Mouse (Mus musculus) gastrocnemius, postnatal 4 days (tissue): ENCODE measurements around the gene 0610030E20Rik. TPM values are rescaled to one million over a fixed set of nuclear protein-coding genes. Genes with fewer than 3 reads are reported as not detected.

ENCODE experiments used
- DNase-seq, 2 experiments: peaks; one replicate each; pipeline ENCODE4 v3.0.0; 2021 to 2022; ENCODE audit warnings: low spot score in 2 of 2, mixed read lengths in 2 of 2
- long read RNA-seq, 2 experiments: library from polyadenylated mRNA; stranded (forward); transcript quantifications; one replicate each; pipeline ENCODE4 v2.0.0; 2021
- total RNA-seq, 2 experiments: library from RNA; stranded (reverse); gene quantifications; 2 replicates each; pipeline ENCODE4 v1.2.3; 2021

0610030E20Rik gene
- 10 to 100 TPM; 16.1 to 18.3 TPM for total RNA-seq
- long read RNA-seq, experiment 1, full-length matches to known transcripts: 9 of 13 reads
- long read RNA-seq, experiment 1, partial matches to known transcripts: 0 of 13 reads
- long read RNA-seq, experiment 1, other reads (novel, unspliced or antisense): 4 of 13 reads
- long read RNA-seq, experiment 2, full-length matches to known transcripts: 11 of 18 reads
- long read RNA-seq, experiment 2, partial matches to known transcripts: 1 of 18 reads
- long read RNA-seq, experiment 2, other reads (novel, unspliced or antisense): 6 of 18 reads

DNA sequence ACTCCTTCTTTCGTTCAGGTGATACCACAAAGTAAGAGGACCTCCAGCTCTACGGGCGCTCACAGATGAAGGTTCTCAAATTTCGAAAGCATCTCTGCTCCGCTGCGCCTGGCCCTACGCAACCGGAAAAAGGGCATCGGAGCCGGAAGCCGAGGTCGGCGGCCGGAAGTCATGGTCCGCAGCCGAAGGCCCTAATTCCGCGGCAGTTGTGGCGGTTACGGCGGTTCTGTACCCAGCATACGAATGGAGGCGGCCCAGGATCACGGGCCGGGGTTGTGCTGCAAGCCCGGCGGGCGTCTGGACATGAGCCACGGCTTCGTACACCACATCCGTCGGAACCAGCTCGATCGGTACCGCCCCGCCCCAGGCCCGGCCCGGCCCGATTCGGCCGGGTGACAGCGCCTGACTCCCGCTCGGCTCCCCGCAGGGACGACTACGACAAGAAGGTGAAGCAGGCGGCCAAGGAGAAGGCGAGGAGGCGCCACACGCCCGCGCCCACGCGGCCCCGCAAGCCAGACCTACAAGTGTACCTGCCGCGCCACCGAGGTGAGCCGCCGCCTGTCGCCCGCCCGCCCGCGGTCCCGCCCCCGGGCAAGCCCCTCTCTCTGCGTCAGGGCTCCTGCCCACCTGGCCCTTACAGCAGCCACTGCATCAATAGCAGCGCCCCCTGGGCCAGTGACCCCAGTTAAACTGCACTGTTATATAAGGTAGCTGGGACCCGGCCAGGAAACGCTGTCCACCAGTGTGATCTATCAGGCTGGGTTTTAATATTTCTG is at the start of gene 0610030E20Rik:
Gene 0610030E20Rik (plus strand): TSS at position 152 of the 776 bp plus-strand sequence.
- DNase-seq: peak; percentile 43 to 76

DNA sequence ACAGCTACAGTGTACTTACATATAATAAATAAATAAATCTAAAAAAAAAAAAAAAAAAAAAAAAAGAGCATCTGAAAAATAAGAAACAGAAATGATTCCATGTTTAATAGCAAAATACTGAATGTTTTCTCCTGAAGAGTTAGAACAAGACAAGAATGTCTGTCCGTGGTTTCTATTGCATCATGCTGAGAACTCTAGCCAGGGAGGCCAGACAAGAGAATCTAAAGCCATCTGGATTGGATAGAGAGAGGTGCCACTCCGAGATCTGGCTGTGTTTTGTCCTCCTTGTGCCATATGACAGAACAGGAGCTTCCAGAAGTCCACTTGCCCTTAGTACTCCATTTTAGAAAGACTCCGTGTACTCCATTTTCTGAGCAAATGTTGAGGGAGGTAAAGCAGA is 49.3 kb upstream of the 0610030E20Rik start:
- DNase-seq: no peak

DNA sequence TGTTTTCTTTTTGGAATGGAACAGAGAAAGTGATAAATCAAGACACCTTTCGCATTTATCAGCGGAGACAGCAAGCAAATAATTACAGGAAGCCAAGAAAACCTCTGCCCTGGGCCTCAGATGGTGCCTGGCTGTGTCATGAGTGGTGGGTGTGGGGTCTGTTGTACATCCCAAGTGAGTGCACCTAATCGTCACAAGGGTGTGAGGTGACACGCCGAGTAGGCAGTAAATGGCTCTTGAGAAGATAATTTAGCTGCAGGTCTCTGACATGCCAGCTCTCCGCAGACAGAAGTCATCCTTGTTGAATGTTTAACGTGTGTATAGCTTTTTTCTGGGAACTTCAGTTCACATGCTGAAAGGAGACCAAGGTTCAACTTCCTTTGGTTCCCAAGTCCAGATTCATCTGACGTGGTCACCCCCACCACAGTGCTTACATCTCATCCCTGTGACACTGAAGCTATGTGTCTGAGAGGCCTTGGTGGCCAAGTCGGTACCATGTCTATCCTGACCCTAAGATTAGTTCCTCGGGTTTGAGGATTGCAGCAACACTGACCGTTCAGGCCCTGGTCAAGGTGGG is 44.7 kb upstream of the 0610030E20Rik start:
- no peak for DNase-seq

DNA sequence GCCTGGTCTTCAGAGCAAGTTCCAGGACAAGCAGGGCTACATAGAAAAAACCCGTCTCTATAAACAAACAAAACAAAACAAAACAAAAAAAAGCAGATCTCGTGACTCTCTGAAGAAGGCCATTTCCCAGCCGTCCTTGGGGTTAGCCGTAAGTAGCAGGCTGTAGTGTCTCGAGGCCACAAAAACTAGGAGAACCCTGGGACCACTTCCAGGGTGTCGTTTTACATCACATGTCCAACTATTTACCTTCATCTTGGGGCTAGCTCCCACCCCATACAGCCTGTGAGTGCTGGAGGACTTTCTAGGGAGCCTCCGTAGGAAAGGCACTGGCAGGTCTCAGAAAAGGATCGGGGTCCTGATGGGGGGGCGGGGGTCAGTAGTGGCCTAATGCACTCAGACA is 43.6 kb upstream of the 0610030E20Rik start:
- DNase-seq: no peak

- DNase-seq: no peak
Measured at GRCm38 (mm10) chr6:72312198-72312597, 34.9 kb upstream of the 0610030E20Rik start.

DNA sequence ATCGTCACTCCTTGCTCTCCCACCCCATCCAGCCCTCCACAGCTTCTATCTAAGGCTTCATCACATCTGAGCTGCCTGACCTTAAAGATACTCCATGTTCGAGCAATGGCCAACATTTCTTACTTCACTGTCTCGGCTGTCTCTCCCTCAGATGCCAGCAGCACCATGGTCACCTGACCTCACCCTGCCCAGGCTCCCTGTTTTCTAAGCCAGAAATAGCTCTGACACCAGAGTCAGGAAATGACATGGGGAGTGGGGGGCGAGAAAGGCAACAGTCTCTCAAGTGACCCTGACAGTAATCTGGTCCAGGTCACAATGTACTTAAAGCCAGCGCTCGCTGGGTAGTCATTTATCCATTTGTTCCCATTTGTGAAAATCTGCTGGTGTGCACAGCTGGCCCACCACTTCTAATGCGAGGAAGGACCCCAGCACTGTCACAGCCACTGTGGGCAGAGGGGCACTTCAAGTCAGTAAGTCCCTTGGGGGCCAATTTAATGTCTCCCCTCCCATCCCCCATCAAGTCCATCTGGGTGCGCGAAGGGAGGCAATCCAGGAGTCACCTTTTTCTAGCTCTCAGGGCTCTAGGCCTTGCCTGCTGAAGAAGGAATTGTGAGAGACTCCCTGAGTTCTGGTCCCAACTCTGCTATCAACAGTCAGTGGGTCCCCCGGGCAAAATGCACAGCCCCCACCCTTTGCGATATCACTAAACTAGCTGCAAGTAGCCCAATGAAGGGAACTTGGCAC is 33.8 kb upstream of the 0610030E20Rik start:
- DNase-seq: no peak

- DNase-seq: no peak
Measured at GRCm38 (mm10) chr6:72315384-72315783, 31.7 kb upstream of the 0610030E20Rik start.

DNA sequence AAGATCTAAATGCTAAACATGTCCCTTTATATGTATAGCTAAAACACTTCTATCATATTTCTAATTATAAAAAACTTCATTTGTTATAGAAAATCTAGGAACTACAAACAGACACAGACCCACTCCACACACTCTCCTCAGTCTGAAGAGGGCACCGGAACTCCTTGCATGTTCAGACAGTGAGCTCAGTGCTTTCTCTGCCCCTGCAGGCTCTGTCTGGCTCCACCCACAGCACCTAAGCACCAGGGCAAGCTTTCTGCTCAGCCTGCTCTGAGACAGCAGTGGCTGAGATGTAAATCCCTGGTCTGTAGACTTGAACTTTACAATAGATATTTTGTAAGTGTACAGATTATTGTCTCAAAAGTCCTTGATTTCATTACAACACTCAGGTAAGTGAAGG is 31.1 kb upstream of the 0610030E20Rik start:
- DNase-seq: no peak

DNA sequence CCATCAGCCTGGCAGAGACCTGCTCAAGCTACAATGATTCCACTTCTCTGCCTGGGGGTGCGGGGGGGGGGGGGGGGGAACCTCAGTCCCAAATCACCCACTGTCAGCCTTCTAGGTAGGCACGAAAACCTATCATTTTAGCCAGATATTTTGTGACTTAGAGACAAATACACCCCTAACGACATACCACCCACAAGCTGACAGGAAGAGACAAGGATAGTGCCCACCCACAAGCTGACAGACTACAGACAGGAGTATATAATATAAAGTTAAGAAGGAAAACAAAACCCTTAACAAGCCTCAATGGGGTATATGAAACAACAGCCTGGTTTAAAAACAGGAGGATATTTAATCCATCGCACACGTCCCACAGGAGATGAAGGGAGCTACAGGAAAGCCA is 28.7 kb upstream of the 0610030E20Rik start:
- no peak for DNase-seq

DNA sequence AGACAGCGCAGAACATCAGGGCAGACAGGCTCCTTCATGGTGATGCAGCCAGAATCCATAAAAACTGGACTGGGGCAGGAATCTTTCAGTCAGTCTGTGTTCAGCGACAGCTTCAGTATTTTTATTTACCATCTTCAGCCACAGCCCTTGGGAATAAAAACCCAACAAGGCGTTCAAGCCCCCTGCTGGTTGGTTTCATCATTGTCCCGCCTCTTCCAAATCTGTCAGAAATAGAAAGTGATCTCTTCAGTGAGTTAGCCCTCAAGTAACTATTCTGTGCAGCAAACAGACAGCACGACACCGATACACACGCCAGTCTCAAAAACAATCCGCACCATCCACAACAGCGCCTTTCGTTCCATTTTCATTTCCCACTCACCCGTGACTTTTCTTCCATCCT is 28.1 kb upstream of the 0610030E20Rik start:
- no peak for DNase-seq

DNA sequence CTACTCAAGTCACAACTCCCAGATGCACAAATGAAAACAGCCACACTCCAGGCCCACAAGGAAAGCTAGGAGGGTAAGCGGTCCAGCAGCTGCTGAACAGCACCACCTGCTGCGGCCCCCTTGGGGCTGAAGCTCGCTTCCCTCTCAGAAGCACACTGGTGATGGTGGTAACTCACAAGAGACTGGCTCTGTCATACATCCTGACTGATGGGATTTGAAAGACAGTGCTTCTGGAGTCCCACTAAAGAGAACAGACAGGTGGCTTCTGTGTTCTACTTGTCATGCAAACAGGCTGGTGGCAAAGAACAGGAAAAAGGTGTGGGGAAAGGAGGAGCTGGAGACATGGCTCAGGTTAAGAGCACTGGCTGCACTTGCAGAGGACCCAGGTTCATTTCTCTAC is 24.2 kb upstream of the 0610030E20Rik start:
- DNase-seq: no peak

DNA sequence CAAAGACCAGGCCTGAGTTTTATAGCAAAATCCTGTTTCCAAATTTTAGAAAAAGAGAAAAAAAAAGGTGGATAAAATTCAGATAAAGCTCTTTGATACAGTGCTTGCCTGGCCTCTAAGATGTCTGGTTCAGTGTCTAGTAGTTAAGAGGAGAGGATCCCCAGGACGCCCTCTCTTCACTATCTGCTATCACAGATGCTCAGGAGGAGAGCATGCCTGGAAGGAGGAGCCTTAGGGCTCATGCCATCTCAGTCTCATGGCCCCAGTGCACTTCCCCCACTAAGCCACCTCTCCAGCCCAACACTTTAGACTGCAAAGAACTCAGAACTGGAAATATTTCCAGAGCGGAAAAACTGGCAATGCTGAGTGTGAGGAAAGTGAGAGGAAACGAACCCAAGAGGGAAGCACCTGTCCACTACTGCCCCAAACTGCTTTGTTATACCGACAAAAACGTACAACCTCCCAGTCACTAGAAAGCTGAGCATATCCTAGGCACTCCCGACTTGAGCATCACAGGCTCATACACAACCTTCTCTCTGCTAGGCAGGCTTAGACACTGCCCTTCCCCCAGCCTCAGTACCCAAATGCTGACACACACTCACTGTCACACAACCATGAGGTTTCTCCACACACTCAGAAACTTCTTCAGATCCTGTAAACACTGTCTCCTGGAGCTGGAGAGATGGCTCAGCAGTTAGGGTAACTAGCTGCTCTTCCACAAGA is 23.2 kb upstream of the 0610030E20Rik start:
- no peak for DNase-seq

- DNase-seq: no peak
Measured at GRCm38 (mm10) chr6:72326274-72326673, 20.8 kb upstream of the 0610030E20Rik start.

- DNase-seq: no peak
Measured at GRCm38 (mm10) chr6:72329019-72329418, 18.1 kb upstream of the 0610030E20Rik start.

DNA sequence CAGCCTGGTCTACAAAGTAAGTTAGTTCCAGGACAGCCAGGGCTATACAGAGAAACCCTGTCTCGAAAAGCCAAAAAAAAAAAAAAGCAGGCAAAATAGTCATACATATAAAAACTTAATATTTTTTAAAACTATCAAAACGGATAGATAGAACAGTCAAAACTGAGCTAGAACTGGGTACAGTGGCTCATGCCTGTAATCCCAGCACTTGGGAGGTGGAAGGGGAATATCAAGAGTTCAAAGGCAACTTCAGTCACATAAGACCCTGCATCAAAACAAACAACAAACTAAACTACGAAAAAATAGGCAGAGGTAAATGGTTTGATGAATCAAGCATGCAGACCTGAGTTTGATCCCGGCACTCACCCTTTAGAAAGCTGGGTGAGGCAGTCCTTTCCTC is 17.0 kb upstream of the 0610030E20Rik start:
- no peak for DNase-seq

- DNase-seq: no peak
Measured at GRCm38 (mm10) chr6:72333111-72333510, 14.0 kb upstream of the 0610030E20Rik start.

DNA sequence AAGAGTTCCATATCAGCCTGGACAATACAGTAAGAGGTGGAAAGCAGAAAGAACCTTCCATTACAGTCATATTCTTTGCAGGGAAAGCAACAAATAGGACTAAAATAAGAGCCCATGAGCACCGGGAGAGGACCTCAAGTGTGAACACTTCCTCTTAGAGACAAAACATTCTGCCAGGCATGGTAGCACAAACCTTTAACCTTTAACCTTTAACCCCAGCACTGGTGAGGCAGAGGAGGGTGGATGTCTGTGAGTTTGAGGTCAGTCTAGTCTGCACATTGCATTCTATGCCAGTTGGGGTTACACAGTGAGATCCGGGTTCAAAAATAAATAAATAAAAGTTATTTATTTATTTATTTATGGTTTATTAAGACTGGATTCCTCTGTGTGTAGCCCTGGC is 6.6 kb upstream of the 0610030E20Rik start:
- no peak for DNase-seq

DNA sequence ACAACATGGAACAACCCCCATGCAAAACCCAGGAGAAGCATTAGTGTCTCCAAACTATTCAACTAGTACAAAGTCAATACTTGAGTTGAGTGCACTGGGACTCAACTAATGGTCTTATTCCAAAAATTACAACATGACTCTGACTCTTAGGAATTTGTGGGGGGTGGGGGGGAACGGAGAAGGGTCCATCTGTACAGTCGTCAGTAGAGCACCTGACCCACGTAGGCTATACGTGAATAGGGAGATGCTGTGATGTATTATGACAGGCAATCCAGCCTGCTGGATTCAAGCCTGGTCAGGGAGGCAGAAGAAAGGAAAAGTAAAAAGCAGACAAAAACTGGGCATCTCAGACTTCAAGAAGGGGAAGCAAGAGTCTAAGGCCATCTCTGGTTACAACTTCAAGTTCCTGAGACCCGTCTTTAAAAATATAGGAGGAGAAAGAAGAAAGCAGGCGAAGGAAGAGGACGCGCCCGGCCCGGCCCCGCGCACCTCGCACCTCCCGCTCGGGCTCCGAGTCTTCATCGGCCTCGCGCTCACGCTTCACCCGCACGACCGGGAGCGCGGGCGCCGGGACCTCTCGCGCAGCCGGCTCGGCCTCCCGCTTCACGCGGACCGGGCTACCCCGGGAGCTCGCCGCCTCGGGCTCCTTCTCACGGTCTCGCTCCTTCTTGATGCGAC is 2.6 kb upstream of the 0610030E20Rik start:
- no peak for DNase-seq

DNA sequence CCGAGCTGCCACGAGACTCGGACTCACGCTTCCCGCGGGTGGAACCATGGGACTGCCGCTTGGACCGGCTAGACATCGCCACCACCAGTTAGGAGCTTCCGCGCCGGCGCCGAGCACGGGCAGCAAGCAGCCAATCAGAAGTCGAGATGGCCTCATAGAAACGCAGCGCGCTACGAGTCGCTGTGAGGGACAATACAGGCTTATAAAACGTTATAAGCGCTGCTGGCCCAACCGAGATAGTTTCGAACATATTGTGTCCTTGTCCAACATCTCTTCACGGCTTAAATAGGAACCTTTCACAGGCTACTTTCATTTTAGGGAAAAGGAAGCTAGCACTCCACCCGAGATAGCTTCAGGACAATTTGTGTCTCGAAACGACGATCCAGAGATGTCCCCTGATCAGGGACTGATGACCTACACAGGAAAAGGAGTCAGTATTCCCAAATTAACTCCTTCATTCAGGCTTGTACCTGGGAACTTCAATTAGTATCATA is 2.0 kb upstream of the 0610030E20Rik start, which contains the start of gene Usp39:
Gene Usp39 (minus strand): TSS at position 111 of the 494 bp plus-strand sequence.
- DNase-seq: peak; percentile 81 to 94

- DNase-seq: no peak
Measured at GRCm38 (mm10) chr6:72345633-72346032, 1.5 kb upstream of the 0610030E20Rik start.
